Mouse (Mus musculus) heart, adult 2 months (tissue): ENCODE measurements around the gene Mpp2. TPM values are rescaled to one million over a fixed set of nuclear protein-coding genes. Genes with fewer than 3 reads are reported as not detected.

ENCODE experiments used
- DNase-seq, 2 experiments: peaks; one replicate each; pipeline ENCODE4 v3.0.0; 2021
- H3K27ac ChIP-seq: fragments of 200-600 bp; 2 replicates; pipeline ENCODE4 v1.8.1; 2022
- H3K27me3 ChIP-seq: fragments of 200-500 bp; 2 replicates; pipeline ENCODE4 v1.6.1; 2012; ENCODE audit warnings: mild to moderate bottlenecking, low read length, inconsistent platforms, mixed read lengths; ENCODE audit not compliant: control insufficient read depth, insufficient read depth
- H3K36me3 ChIP-seq: fragments of 200-500 bp; 2 replicates; pipeline ENCODE4 v1.6.1; 2012; ENCODE audit warnings: low read length, inconsistent platforms; ENCODE audit not compliant: control insufficient read depth, insufficient read depth
- H3K4me1 ChIP-seq: fragments of 200-500 bp; 2 replicates; pipeline ENCODE4 v1.6.1; 2011; ENCODE audit warnings: low read length; ENCODE audit not compliant: control insufficient read depth, insufficient read depth
- H3K4me3 ChIP-seq: fragments of 200-600 bp; 2 replicates; pipeline ENCODE4 v1.8.1; 2022
- H3K79me2 ChIP-seq: fragments of 200-500 bp; replicated peaks from 2 replicates; pipeline ENCODE4 v1.6.1; 2012; ENCODE audit warnings: mild to moderate bottlenecking, inconsistent platforms, low read length, moderate library complexity, mixed read lengths; ENCODE audit not compliant: control insufficient read depth, insufficient read depth
- H3K9ac ChIP-seq: fragments of 200-500 bp; 2 replicates; pipeline ENCODE4 v1.6.1; 2012; ENCODE audit warnings: low read depth, mild to moderate bottlenecking, control low read depth, inconsistent platforms, low read length, mixed read lengths
- CTCF ChIP-seq: fragments of 200-600 bp; IDR thresholded peaks from 2 replicates; pipeline ENCODE4 v1.8.1; 2022; ENCODE audit warnings: antibody characterized with exemption, mild to moderate bottlenecking, moderate library complexity
- EP300 ChIP-seq: fragments of 200-500 bp; IDR thresholded peaks from 2 replicates; pipeline ENCODE4 v1.6.1; 2011; ENCODE audit warnings: low read depth, low read length, control low read depth; ENCODE audit not compliant: insufficient read depth
- POLR2A ChIP-seq: fragments of 200-500 bp; IDR thresholded peaks from 2 replicates; pipeline ENCODE4 v1.6.1; 2011; ENCODE audit warnings: mild to moderate bottlenecking, low read depth, low read length, control low read depth; ENCODE audit not compliant: insufficient read depth
- WGBS: fragments of 180-500 bp; shearing (Covaris S2); methylation state at CpG from one replicate; pipeline ENCODE4 v1.1.7; 2018; 5-methylcytosine and 5-hydroxymethylcytosine counted together
- intact Hi-C: fragments of 180-260 bp; cut with DNase I; formaldehyde crosslinking; loops from one replicate; pipeline ENCODE4 v1.15.1; 2025
- polyA plus RNA-seq: library from polyadenylated mRNA; depleted of rRNA; stranded (reverse); fragments of >200 nt; gene quantifications from 2 replicates; pipeline ENCODE4 v1.2.3, GENCODE M21; 2012
- total RNA-seq, 2 experiments: library from RNA; stranded (reverse); gene quantifications; 2 replicates each; pipeline ENCODE4 v1.2.3; 2021

Mpp2 gene
- total and polyA plus RNA-seq, 3 experiments: 2.3 to 5.3 (median 2.6) TPM

DNA sequence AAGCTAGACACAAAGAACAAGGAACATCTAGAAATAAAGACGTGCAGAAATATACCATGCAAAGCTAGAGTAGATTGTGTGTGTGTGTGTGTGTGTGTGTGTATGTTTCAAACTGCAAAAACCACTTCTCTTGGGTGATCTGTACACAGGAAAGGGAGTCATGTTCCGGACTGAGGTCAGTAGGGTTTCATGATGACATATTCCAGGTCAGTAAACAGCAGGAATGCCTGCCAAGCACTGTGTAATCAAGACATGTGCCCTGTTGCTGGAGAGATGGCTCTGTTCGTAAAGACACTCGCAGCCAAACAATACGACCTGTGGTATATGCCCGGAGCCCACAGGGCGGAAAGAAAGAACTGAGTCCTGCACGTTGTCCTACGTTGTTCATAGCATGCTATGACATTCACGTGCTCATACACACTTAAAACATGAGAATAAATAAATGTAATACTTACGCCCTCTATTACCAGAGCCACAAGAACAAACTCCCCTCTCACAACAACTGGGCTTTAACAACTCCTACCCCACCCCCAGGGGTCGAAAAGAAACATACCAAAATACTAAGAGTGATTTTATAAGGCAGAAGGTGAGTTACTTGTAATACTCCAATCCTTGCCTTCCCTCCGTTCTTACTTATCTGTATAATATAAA is 48.7 kb downstream of the Mpp2 start:
- intact Hi-C loops: loop anchor here (1.0 kb wide), 1 partner anchor 53 kb away; no protein-coding TSS in a partner anchor
- H3K4me3 ChIP-seq: 0 out of 2 replicates have a peak overlapping the region, but pooled peaks have one; percentile 12
- WGBS: 38% methylated on average over 13 of the region's 13 CpGs
- DNase-seq: no peak
- no peaks in the 10 kb centered on the region; the same call in 1 of the 2 replicates for H3K4me1 ChIP-seq
- no peak overlapping the region for H3K9ac ChIP-seq
- H3K36me3 ChIP-seq: no peaks in the 10 kb centered on the region
- H3K27me3 ChIP-seq: no peaks in the 10 kb centered on the region
- H3K79me2 ChIP-seq: no peaks in the 10 kb centered on the region
- H3K27ac ChIP-seq: peak overlapping the region; percentile 70
- TF ChIP-seq POLR2A (no peak), EP300 (no peak), CTCF (no peak)

DNA sequence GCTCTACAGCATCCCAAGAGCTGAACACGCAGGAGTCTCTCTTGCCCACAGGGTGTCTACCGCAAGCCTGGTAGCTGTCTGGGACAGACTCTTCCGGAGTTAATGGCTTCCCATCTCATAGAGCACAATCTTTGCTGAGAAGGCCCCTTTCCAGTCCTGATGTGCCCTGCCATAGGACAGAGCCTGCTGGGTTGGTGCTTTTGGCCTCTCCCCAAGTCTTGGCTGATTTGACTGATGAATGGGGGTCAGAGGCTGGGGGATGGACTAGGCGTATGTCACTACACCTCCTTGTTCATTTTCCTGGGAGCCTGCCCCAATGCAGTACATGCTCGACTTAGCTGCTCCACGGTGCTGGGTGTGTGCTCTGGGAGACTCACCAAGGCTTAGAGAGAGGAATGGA is 50.5 kb downstream of the Mpp2 start:
- no peak overlapping the region for H3K4me3 ChIP-seq
- H3K79me2 ChIP-seq: no peaks in the 10 kb centered on the region
- intact Hi-C loops: no loop called here
- no peak for DNase-seq
- H3K36me3 ChIP-seq: no peaks in the 10 kb centered on the region
- TF ChIP-seq POLR2A: no peak
- TF ChIP-seq CTCF: no peak
- no peak overlapping the region for H3K9ac ChIP-seq
- H3K4me1 ChIP-seq: no peaks in the 10 kb centered on the region
- H3K27me3 ChIP-seq: no peaks in the 10 kb centered on the region
- WGBS: 84% methylated on average over 6 of the region's 6 CpGs
- no peak overlapping the region for H3K27ac ChIP-seq

DNA sequence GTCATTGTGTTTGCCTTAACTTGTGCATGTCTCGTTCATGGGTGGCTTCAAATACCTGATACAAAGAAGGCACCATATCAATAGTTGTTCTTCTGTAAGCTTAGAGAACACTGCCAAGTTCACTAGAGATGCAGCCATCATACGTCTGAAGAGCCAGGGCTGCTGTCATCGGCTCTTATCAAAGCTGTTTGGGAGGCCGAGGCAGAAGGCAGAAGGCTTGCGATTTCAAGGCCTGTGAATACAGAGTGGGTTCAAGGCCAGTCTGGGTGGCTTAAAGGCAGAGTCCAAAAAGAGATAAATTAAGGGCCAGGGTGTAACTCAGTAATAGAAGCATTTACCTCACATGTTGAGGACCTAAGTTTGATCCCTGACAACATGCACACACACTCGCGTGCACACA is 52.0 kb downstream of the Mpp2 start:
- H3K27ac ChIP-seq: no peak overlapping the region
- H3K9ac ChIP-seq: no peak overlapping the region
- no peaks in the 10 kb centered on the region for H3K36me3 ChIP-seq
- no peak for TF ChIP-seq CTCF
- no peak for TF ChIP-seq EP300
- no peak for TF ChIP-seq POLR2A
- 75% methylated on average over 7 of the region's 7 CpGs for WGBS
- no peak for DNase-seq
- H3K4me1 ChIP-seq: no peaks in the 10 kb centered on the region
- no peaks in the 10 kb centered on the region for H3K79me2 ChIP-seq
- intact Hi-C loops: no loop called here
- H3K4me3 ChIP-seq: no peak overlapping the region
- H3K27me3 ChIP-seq: no peaks in the 10 kb centered on the region

DNA sequence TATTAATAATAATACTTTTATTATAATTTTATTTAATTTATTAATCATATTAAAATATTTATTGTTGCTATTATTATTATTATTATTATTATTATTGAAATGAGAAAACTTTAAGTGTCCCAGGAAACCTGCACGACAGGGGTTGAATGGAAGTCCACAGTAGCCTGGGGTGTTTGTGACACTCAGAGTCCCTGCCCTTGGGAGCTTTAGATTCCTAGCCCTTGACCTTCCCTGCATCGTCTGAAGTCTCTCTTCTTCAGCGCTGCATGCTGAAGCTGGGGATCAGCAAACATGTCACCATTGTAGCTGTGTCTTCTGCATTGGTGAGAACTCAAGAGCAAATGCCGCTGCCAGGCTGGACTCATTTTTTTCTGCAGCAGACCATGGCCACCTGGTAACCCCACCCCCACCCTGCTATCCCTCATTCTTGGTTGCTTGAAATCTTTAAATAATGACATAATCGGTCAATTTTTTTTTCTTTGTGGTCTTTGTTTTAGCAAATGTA is 52.8 kb downstream of the Mpp2 start:
- Histone ChIP-seq H3K9ac (no peak overlapping the region), H3K36me3 (no peaks in the 10 kb centered on the region), H3K79me2 (no peaks in the 10 kb centered on the region), H3K4me1 (no peaks in the 10 kb centered on the region), H3K27ac (no peak overlapping the region), H3K27me3 (no peaks in the 10 kb centered on the region), H3K4me3 (no peak overlapping the region)
- DNase-seq: no peak
- WGBS: 82% methylated on average over 5 of the region's 5 CpGs
- intact Hi-C loops: no loop called here
- no peak for TF ChIP-seq POLR2A

GRCm38 (mm10) chr11:102034887-102035286 is 53.4 kb downstream of the Mpp2 start:
- Histone ChIP-seq H3K9ac (no peak overlapping the region), H3K4me3 (no peak overlapping the region), H3K79me2 (no peaks in the 10 kb centered on the region), H3K4me1 (no peaks in the 10 kb centered on the region), H3K36me3 (no peaks in the 10 kb centered on the region), H3K27me3 (no peaks in the 10 kb centered on the region), H3K27ac (no peak overlapping the region)
- 59% methylated on average over 8 of the region's 8 CpGs for WGBS
- DNase-seq: no peak
- TF ChIP-seq CTCF (no peak), EP300 (no peak), POLR2A (no peak)
- intact Hi-C loops: no loop called here

GRCm38 (mm10) chr11:102033055-102033591 is 55.2 kb downstream of the Mpp2 start:
- H3K27me3 ChIP-seq: no peaks in the 10 kb centered on the region
- no peak overlapping the region for H3K9ac ChIP-seq
- no peak for DNase-seq
- no peak overlapping the region for H3K4me3 ChIP-seq
- no peaks in the 10 kb centered on the region for H3K4me1 ChIP-seq
- no peak for TF ChIP-seq POLR2A
- TF ChIP-seq EP300: no peak
- TF ChIP-seq CTCF: no peak
- no peaks in the 10 kb centered on the region for H3K79me2 ChIP-seq
- no peaks in the 10 kb centered on the region for H3K36me3 ChIP-seq
- WGBS: 92% methylated on average over 12 of the region's 12 CpGs
- H3K27ac ChIP-seq: no peak overlapping the region
- intact Hi-C loops: no loop called here
